Mouse (Mus musculus) hindbrain, embryonic 16.5 days (tissue): ENCODE measurements around the gene B630019K06Rik. TPM values are rescaled to one million over a fixed set of nuclear protein-coding genes. Genes with fewer than 3 reads are reported as not detected.
"Not testable (repeated sequence)": the region's sequence is repeated elsewhere in the genome, so short reads cannot be mapped to it uniquely, and the experiment has no call there.

Source experiments
- ATAC-seq: fragments of 200-750 bp; cut with Nextera tagmentation; 2 replicates; pipeline ENCODE4 v1.8.0; 2017; ENCODE audit warnings: moderate TSS enrichment, moderate library complexity
- H3K27ac ChIP-seq: fragments of 300-500 bp; sonication (generic); 2 replicates; pipeline ENCODE4 v1.5.1; 2014; ENCODE audit warnings: low read depth, mild to moderate bottlenecking, control low read depth, low read length, moderate library complexity
- H3K27me3 ChIP-seq: fragments of 300-500 bp; sonication (generic); replicated peaks from 2 replicates; pipeline ENCODE4 v1.6.1; 2014; ENCODE audit warnings: low read length; ENCODE audit not compliant: control insufficient read depth, insufficient read depth
- H3K36me3 ChIP-seq: fragments of 300-500 bp; sonication (generic); 2 replicates; pipeline ENCODE4 v1.6.1; 2014; ENCODE audit warnings: mild to moderate bottlenecking, low read length, moderate library complexity, mixed read lengths; ENCODE audit not compliant: control insufficient read depth, insufficient read depth
- H3K4me1 ChIP-seq: fragments of 300-500 bp; sonication (generic); 2 replicates; pipeline ENCODE4 v1.6.1; 2014; ENCODE audit warnings: low read depth, low read length; ENCODE audit not compliant: control insufficient read depth, insufficient read depth
- H3K4me2 ChIP-seq: fragments of 300-500 bp; sonication (generic); 2 replicates; pipeline ENCODE4 v1.6.1; 2014; ENCODE audit warnings: mild to moderate bottlenecking, low read length, control low read depth, moderate library complexity
- H3K4me3 ChIP-seq: fragments of 300-500 bp; sonication (generic); 2 replicates; pipeline ENCODE4 v1.5.1; 2014; ENCODE audit warnings: mild to moderate bottlenecking, low read length, control low read depth, moderate library complexity
- H3K9ac ChIP-seq: fragments of 300-500 bp; sonication (generic); 2 replicates; pipeline ENCODE4 v1.6.1; 2014; ENCODE audit warnings: low read depth, mild to moderate bottlenecking, control low read depth, low read length, moderate library complexity
- H3K9me3 ChIP-seq: fragments of 300-500 bp; sonication (generic); 2 replicates; pipeline ENCODE4 v1.6.1; 2014; ENCODE audit warnings: mild to moderate bottlenecking, low read length, moderate library complexity; ENCODE audit not compliant: control insufficient read depth
- WGBS: fragments of 180-500 bp; shearing (Covaris S2); extraction: QIAGEN DNeasy Blood & Tissue Kit; methylation state at CpG from one replicate; pipeline ENCODE4 v1.1.7; 2014; 5-methylcytosine and 5-hydroxymethylcytosine counted together
- polyA plus RNA-seq: library from polyadenylated mRNA; unstranded; fragments of >200 nt; fragmentation: Nextera tagmentation; extraction: Ambion mirVana; gene quantifications from 2 replicates; pipeline ENCODE4 v1.2.1, GENCODE M21; 2015

The B630019K06Rik gene
- 22.4 and 23.5 TPM in 2 replicates for polyA plus RNA-seq

GRCm38 (mm10) chrX:8892343-8893155, at the start of gene B630019K06Rik:
B630019K06Rik (plus strand) TSS chrX:8892382.
- ATAC-seq, result peak; percentile 90
- WGBS, result 20% methylated on average over 59 of the region's 95 CpGs
- peak within 1 kb of the TSS; percentile 85 for H3K9ac ChIP-seq
- H3K27me3 ChIP-seq, result no peaks in the 10 kb centered on the region
- peak within 1 kb of the TSS; percentile 72 for H3K4me2 ChIP-seq
- H3K4me1 ChIP-seq, result no peaks in the 10 kb centered on the region
- H3K9me3 ChIP-seq, result peaks cover 4% of the 10 kb centered on the region; the same call in 1 of the 2 replicates
- H3K4me3 ChIP-seq, result peak within 1 kb of the TSS; percentile 59
- peak within 1 kb of the TSS; percentile 87 for H3K27ac ChIP-seq
- no peaks in the 10 kb centered on the region for H3K36me3 ChIP-seq

- no peaks in the 10 kb centered on the region for H3K9me3 ChIP-seq
- H3K36me3 ChIP-seq, result no peaks in the 10 kb centered on the region
- no peak within 1 kb of the TSS for H3K9ac ChIP-seq
- no peaks in the 10 kb centered on the region for H3K4me1 ChIP-seq
- H3K27ac ChIP-seq, result no peak within 1 kb of the TSS
- no peak within 1 kb of the TSS for H3K4me2 ChIP-seq
- WGBS, result 93% methylated on average over 1 of the region's 1 CpGs
- no peak for ATAC-seq
- no peak within 1 kb of the TSS for H3K4me3 ChIP-seq
- H3K27me3 ChIP-seq, result no peaks in the 10 kb centered on the region
Observed at GRCm38 (mm10) chrX:8843694-8844093, 48.5 kb upstream of the B630019K06Rik start, which contains the start of gene Gm6592. Gm6592 (plus strand) TSS chrX:8843994.

- Histone ChIP-seq H3K9ac (no peak overlapping the region), H3K4me1 (no peaks in the 10 kb centered on the region), H3K27me3 (no peaks in the 10 kb centered on the region), H3K9me3 (no peaks in the 10 kb centered on the region), H3K27ac (no peak overlapping the region), H3K4me2 (no peak overlapping the region), H3K36me3 (no peaks in the 10 kb centered on the region), H3K4me3 (no peak overlapping the region)
- 87% methylated on average over 10 of the region's 10 CpGs for WGBS
- no peak for ATAC-seq
Observed at GRCm38 (mm10) chrX:8852486-8852885, 39.7 kb upstream of the B630019K06Rik start.

GRCm38 (mm10) chrX:8864331-8864730, 27.9 kb upstream of the B630019K06Rik start:
- H3K4me3 ChIP-seq, H3K9me3 ChIP-seq, H3K9ac ChIP-seq, H3K4me2 ChIP-seq, H3K27ac ChIP-seq, H3K36me3 ChIP-seq, H3K4me1 ChIP-seq, ATAC-seq, H3K27me3 ChIP-seq: not testable (repeated sequence)
- WGBS, result 2% methylated on average over 3 of the region's 3 CpGs

GRCm38 (mm10) chrX:8873953-8874352, 18.2 kb upstream of the B630019K06Rik start, which contains the start of gene Gm5751:
Gm5751 (plus strand) TSS chrX:8874253.
- not testable (repeated sequence) for ATAC-seq, H3K4me3 ChIP-seq
- WGBS, result 88% methylated on average over 3 of the region's 4 CpGs

GRCm38 (mm10) chrX:8884336-8884735, 7.8 kb upstream of the B630019K06Rik start:
- no peak for ATAC-seq
- WGBS, result 80% methylated on average over 4 of the region's 4 CpGs
- Histone ChIP-seq H3K9me3 (no peaks in the 10 kb centered on the region), H3K9ac (no peak overlapping the region), H3K27me3 (no peaks in the 10 kb centered on the region), H3K27ac (no peak overlapping the region), H3K4me1 (no peaks in the 10 kb centered on the region), H3K4me3 (no peak overlapping the region), H3K36me3 (no peaks in the 10 kb centered on the region), H3K4me2 (no peak overlapping the region)

More at GRCm38 (mm10) chrX:8873953-8874352, 18.2 kb upstream of the B630019K06Rik start, which contains the start of gene Gm5751:
- H3K27ac ChIP-seq, H3K4me1 ChIP-seq, H3K36me3 ChIP-seq, H3K27me3 ChIP-seq, H3K9ac ChIP-seq, H3K9me3 ChIP-seq, H3K4me2 ChIP-seq: not testable (repeated sequence)

GRCm38 (mm10) chrX:8891975-8892342, 223 bp upstream of the B630019K06Rik start:
- Histone ChIP-seq H3K4me1 (no peaks in the 10 kb centered on the region), H3K4me2 (peak overlapping the region; percentile 72), H3K9me3 (peaks cover 4% of the 10 kb centered on the region; the same call in 1 of the 2 replicates), H3K27me3 (no peaks in the 10 kb centered on the region), H3K27ac (peak overlapping the region; percentile 87), H3K9ac (peak overlapping the region; percentile 85; the same call in 1 of the 2 replicates), H3K36me3 (no peaks in the 10 kb centered on the region), H3K4me3 (peak overlapping the region; percentile 59)
- ATAC-seq, result peak; percentile 63
- 37% methylated on average over 4 of the region's 9 CpGs for WGBS

GRCm38 (mm10) chrX:8893182-8893651, 1.0 kb downstream of the B630019K06Rik start:
- Histone ChIP-seq H3K9me3 (peaks cover 4% of the 10 kb centered on the region; the same call in 1 of the 2 replicates), H3K36me3 (no peaks in the 10 kb centered on the region), H3K9ac (peak overlapping the region; percentile 85), H3K27ac (peak overlapping the region; percentile 87), H3K4me1 (no peaks in the 10 kb centered on the region), H3K27me3 (no peaks in the 10 kb centered on the region), H3K4me2 (peak overlapping the region; percentile 72), H3K4me3 (peak overlapping the region; percentile 59)
- 25% methylated on average over 14 of the region's 42 CpGs for WGBS
- ATAC-seq, result peak; percentile 72

GRCm38 (mm10) chrX:8900823-8901222, 8.6 kb downstream of the B630019K06Rik start:
- Histone ChIP-seq H3K27me3 (no peaks in the 10 kb centered on the region), H3K9ac (no peak overlapping the region), H3K4me2 (no peak overlapping the region), H3K27ac (no peak overlapping the region), H3K4me3 (no peak overlapping the region), H3K36me3 (no peaks in the 10 kb centered on the region), H3K9me3 (no peaks in the 10 kb centered on the region), H3K4me1 (no peaks in the 10 kb centered on the region)
- 69% methylated on average over 3 of the region's 4 CpGs for WGBS
- no peak for ATAC-seq
